Mouse (Mus musculus) megakaryocyte, embryonic 14.5 days (primary cell): ENCODE data around the gene Rad17.

Experiments
- FLI1 ChIP-seq: IDR thresholded peaks from 2 replicates; pipeline ENCODE4 v1.6.1; 2012; ENCODE audit warnings: low read length, inconsistent platforms, mixed read lengths
- GATA1 ChIP-seq: IDR thresholded peaks from 3 replicates; pipeline ENCODE4 v1.6.1; 2012; ENCODE audit warnings: mixed read lengths, low read length, inconsistent platforms, borderline replicate concordance

GRCm38 (mm10) chr13:100594041-100594792 lies 56.6 kb downstream of the Rad17 start:
- TF ChIP-seq GATA1 (no peak), FLI1 (no peak)
